Mouse (Mus musculus) heart, postnatal 25 days (tissue): ENCODE results near the gene Adora2a. TPM values are rescaled to one million over a fixed set of nuclear protein-coding genes. Genes with fewer than 3 reads are reported as not detected.
"Not testable (repeated sequence)": the region's sequence is repeated elsewhere in the genome, so short reads cannot be mapped to it uniquely, and the experiment has no call there.

Experiments
- DNase-seq: peaks from one replicate; pipeline ENCODE4 v3.0.0; 2022; ENCODE audit warnings: low spot score
- intact Hi-C: fragments of 180-260 bp; cut with DNase I; formaldehyde crosslinking; loops from one replicate; pipeline ENCODE4 v1.15.1; 2025
- total RNA-seq, 2 experiments: library from RNA; stranded (reverse); gene quantifications; 2 replicates each; pipeline ENCODE4 v1.2.3; 2021

Adora2a gene
- total RNA-seq, 2 experiments from 2014 or later, result 9.6 to 13.8 TPM

- intact Hi-C loops, result no loop called here
- DNase-seq, result no peak
These were observed 20.6 kb downstream of the Adora2a start for GRCm38 (mm10) chr10:75337231-75337630.

- DNase-seq, result no peak
- intact Hi-C loops, result no loop called here
These were observed 22.2 kb downstream of the Adora2a start for GRCm38 (mm10) chr10:75338852-75339251.

- no peak for DNase-seq
- intact Hi-C loops, result no loop called here
These were observed 22.7 kb downstream of the Adora2a start for GRCm38 (mm10) chr10:75339377-75339776.

- no peak for DNase-seq
- intact Hi-C loops, result no loop called here
These were observed 25.3 kb downstream of the Adora2a start for GRCm38 (mm10) chr10:75341936-75342335.

- intact Hi-C loops, DNase-seq: not testable (repeated sequence)
These were observed 27.9 kb downstream of the Adora2a start for GRCm38 (mm10) chr10:75344563-75344962.

GRCm38 (mm10) chr10:75345265-75345664 lies 28.6 kb downstream of the Adora2a start:
- intact Hi-C loops, result no loop called here
- DNase-seq, result no peak

GRCm38 (mm10) chr10:75350564-75350963 lies 33.9 kb downstream of the Adora2a start:
- DNase-seq, result no peak
- intact Hi-C loops, result loop anchor here (5.0 kb wide), 1 partner anchor 33 kb away; the partner anchor contains the start of gene Adora2a

- intact Hi-C loops, result loop anchor here (5.0 kb wide), 1 partner anchor 35 kb away; the partner anchor contains the start of gene Adora2a
- DNase-seq, result no peak
These were observed 35.9 kb downstream of the Adora2a start for GRCm38 (mm10) chr10:75352541-75352940.

GRCm38 (mm10) chr10:75353838-75354241 lies 37.2 kb downstream of the Adora2a start:
- not testable (repeated sequence) for DNase-seq
- intact Hi-C loops, result loop anchor here (5.0 kb wide), 1 partner anchor 37 kb away; the partner anchor contains the start of gene Adora2a

- intact Hi-C loops, result no loop called here
- DNase-seq, result no peak
These were observed 38.7 kb downstream of the Adora2a start for GRCm38 (mm10) chr10:75355341-75355740.

GRCm38 (mm10) chr10:75364214-75364690 lies 47.6 kb downstream of the Adora2a start:
- DNase-seq, intact Hi-C loops: not testable (repeated sequence)

- DNase-seq, result no peak
- intact Hi-C loops, result no loop called here
These were observed 48.1 kb downstream of the Adora2a start for GRCm38 (mm10) chr10:75364796-75365195.

- no peak for DNase-seq
- intact Hi-C loops, result no loop called here
These were observed 48.6 kb downstream of the Adora2a start for GRCm38 (mm10) chr10:75365231-75365633.

GRCm38 (mm10) chr10:75373655-75374351 lies 57.1 kb downstream of the Adora2a start:
- DNase-seq, result peak; percentile 44
- intact Hi-C loops, result not testable (repeated sequence)

- DNase-seq, result no peak
- intact Hi-C loops, result no loop called here
These were observed 62.0 kb downstream of the Adora2a start for GRCm38 (mm10) chr10:75378688-75379087.

Other genes starting within 250 kb of the Adora2a start
- 10 to 100 TPM; 38.5 to 39.5 TPM for gene Specc1l, start 104.8 kb upstream of the Adora2a start, total RNA-seq
- gene Upb1, start 84.2 kb downstream of the Adora2a start, total RNA-seq, result under 1 TPM; 0.22 to 0.70 TPM
- gene Snrpd3, start 200.7 kb downstream of the Adora2a start, total RNA-seq, result 10 to 100 TPM; 65.8 to 72.0 TPM
- gene Gucd1, start 201.1 kb downstream of the Adora2a start, total RNA-seq, result 10 to 100 TPM; 40.1 to 40.4 TPM
- 1 to 10 TPM in 1 of 2 experiments, under 1 TPM in 1; 0.67 to 1.6 TPM for gene Lrrc75b, start 243.5 kb downstream of the Adora2a start, total RNA-seq
- gene Ggt1, start 244.7 kb downstream of the Adora2a start, total RNA-seq, result not detected